Mouse (Mus musculus): ENCODE data around the gene Rasal1. TPM values are rescaled to one million over a fixed set of nuclear protein-coding genes. Genes with fewer than 3 reads are reported as not detected.

Rasal1 gene
- polyA plus RNA-seq, 1 experiment from 2014 or later, result not detected

- Histone ChIP-seq H3K27ac (ENCODE audit: low read depth, low read length) (no peak overlapping the region), H3K27me3 (ENCODE audit: control insufficient read depth, insufficient read depth, low read length) (no peaks in the 10 kb centered on the region), H3K4me1 (ENCODE audit: control insufficient read depth, insufficient read depth, low read length) (peaks cover 3% of the 10 kb centered on the region), H3K4me3 (ENCODE audit: low read depth, low read length) (no peak overlapping the region), H3K36me3 (ENCODE audit: control insufficient read depth, insufficient read depth, low read length) (peaks cover 31% of the 10 kb centered on the region), H3K9ac (ENCODE audit: low read length) (no peak overlapping the region), H3K4me2 (no peak overlapping the region), H3K9me3 (ENCODE audit: control insufficient read depth, low read length) (peaks cover 3% of the 10 kb centered on the region; the same call in 1 of the 2 replicates)
- 89% methylated on average over 12 of the region's 12 CpGs for WGBS
- no peak for ATAC-seq (ENCODE audit: low FRiP score)
- no peak for DNase-seq (ENCODE audit: low spot score, missing footprints)
These were observed 29.8 kb upstream of the Rasal1 start for GRCm38 (mm10) chr5:120618778-120619177.

- WGBS, result 19% methylated on average over 5 of the region's 5 CpGs
- H3K36me3 ChIP-seq (ENCODE audit: control insufficient read depth, insufficient read depth, low read length), result peaks cover 35% of the 10 kb centered on the region
- no peak for ATAC-seq (ENCODE audit: low FRiP score)
These were observed 29.4 kb upstream of the Rasal1 start for GRCm38 (mm10) chr5:120619201-120619600.

GRCm38 (mm10) chr5:120620375-120621077 lies 28.1 kb upstream of the Rasal1 start:
- DNase-seq (ENCODE audit: low spot score, missing footprints) (peak; percentile 99), ATAC-seq (ENCODE audit: low FRiP score) (peak; percentile 38)
- Histone ChIP-seq H3K9ac (ENCODE audit: low read length) (no peak overlapping the region), H3K9me3 (ENCODE audit: control insufficient read depth, low read length) (peaks cover 3% of the 10 kb centered on the region; the same call in 1 of the 2 replicates), H3K4me3 (ENCODE audit: low read depth, low read length) (no peak overlapping the region), H3K27me3 (ENCODE audit: control insufficient read depth, insufficient read depth, low read length) (no peaks in the 10 kb centered on the region), H3K4me2 (no peak overlapping the region), H3K36me3 (ENCODE audit: control insufficient read depth, insufficient read depth, low read length) (peaks cover 42% of the 10 kb centered on the region), H3K27ac (ENCODE audit: low read depth, low read length) (no peak overlapping the region), H3K4me1 (ENCODE audit: control insufficient read depth, insufficient read depth, low read length) (no peaks in the 10 kb centered on the region)
- 75% methylated on average over 18 of the region's 18 CpGs for WGBS

More at GRCm38 (mm10) chr5:120619201-120619600, 29.4 kb upstream of the Rasal1 start:
- peak; percentile 97 for DNase-seq (ENCODE audit: low spot score, missing footprints)
- H3K27me3 ChIP-seq (ENCODE audit: control insufficient read depth, insufficient read depth, low read length), result no peaks in the 10 kb centered on the region
- H3K4me2 ChIP-seq, result no peak overlapping the region
- H3K27ac ChIP-seq (ENCODE audit: low read depth, low read length), result no peak overlapping the region
- H3K9ac ChIP-seq (ENCODE audit: low read length), result no peak overlapping the region
- H3K4me3 ChIP-seq (ENCODE audit: low read depth, low read length), result no peak overlapping the region
- no peaks in the 10 kb centered on the region for H3K4me1 ChIP-seq (ENCODE audit: control insufficient read depth, insufficient read depth, low read length)
- H3K9me3 ChIP-seq (ENCODE audit: control insufficient read depth, low read length), result peaks cover 3% of the 10 kb centered on the region; the same call in 1 of the 2 replicates

GRCm38 (mm10) chr5:120621078-120621765 lies 27.4 kb upstream of the Rasal1 start:
- ATAC-seq (ENCODE audit: low FRiP score), result no peak
- Histone ChIP-seq H3K9me3 (ENCODE audit: control insufficient read depth, low read length) (no peaks in the 10 kb centered on the region), H3K27ac (ENCODE audit: low read depth, low read length) (no peak overlapping the region), H3K4me1 (ENCODE audit: control insufficient read depth, insufficient read depth, low read length) (no peaks in the 10 kb centered on the region), H3K27me3 (ENCODE audit: control insufficient read depth, insufficient read depth, low read length) (no peaks in the 10 kb centered on the region), H3K4me2 (no peak overlapping the region), H3K9ac (ENCODE audit: low read length) (no peak overlapping the region), H3K36me3 (ENCODE audit: control insufficient read depth, insufficient read depth, low read length) (peaks cover 38% of the 10 kb centered on the region), H3K4me3 (ENCODE audit: low read depth, low read length) (no peak overlapping the region)
- no peak for DNase-seq (ENCODE audit: low spot score, missing footprints)
- WGBS, result 92% methylated on average over 23 of the region's 23 CpGs

GRCm38 (mm10) chr5:120621846-120622197 lies 26.8 kb upstream of the Rasal1 start:
- Histone ChIP-seq H3K27ac (ENCODE audit: low read depth, low read length) (no peak overlapping the region), H3K9ac (ENCODE audit: low read length) (no peak overlapping the region), H3K27me3 (ENCODE audit: control insufficient read depth, insufficient read depth, low read length) (no peaks in the 10 kb centered on the region), H3K4me2 (no peak overlapping the region), H3K36me3 (ENCODE audit: control insufficient read depth, insufficient read depth, low read length) (peaks cover 38% of the 10 kb centered on the region), H3K4me3 (ENCODE audit: low read depth, low read length) (no peak overlapping the region), H3K9me3 (ENCODE audit: control insufficient read depth, low read length) (no peaks in the 10 kb centered on the region), H3K4me1 (ENCODE audit: control insufficient read depth, insufficient read depth, low read length) (no peaks in the 10 kb centered on the region)
- 92% methylated on average over 10 of the region's 10 CpGs for WGBS
- DNase-seq (ENCODE audit: low spot score, missing footprints), result no peak
- ATAC-seq (ENCODE audit: low FRiP score), result no peak

- 89% methylated on average over 5 of the region's 5 CpGs for WGBS
- Histone ChIP-seq H3K9me3 (ENCODE audit: control insufficient read depth, low read length) (no peaks in the 10 kb centered on the region), H3K4me3 (ENCODE audit: low read depth, low read length) (no peak overlapping the region), H3K9ac (ENCODE audit: low read length) (no peak overlapping the region), H3K27ac (ENCODE audit: low read depth, low read length) (no peak overlapping the region), H3K27me3 (ENCODE audit: control insufficient read depth, insufficient read depth, low read length) (no peaks in the 10 kb centered on the region), H3K4me1 (ENCODE audit: control insufficient read depth, insufficient read depth, low read length) (no peaks in the 10 kb centered on the region), H3K4me2 (no peak overlapping the region), H3K36me3 (ENCODE audit: control insufficient read depth, insufficient read depth, low read length) (peaks cover 39% of the 10 kb centered on the region)
- ATAC-seq (ENCODE audit: low FRiP score) (no peak), DNase-seq (ENCODE audit: low spot score, missing footprints) (no peak)
These were observed 26.3 kb upstream of the Rasal1 start for GRCm38 (mm10) chr5:120622198-120622851.

- Histone ChIP-seq H3K4me2 (no peak overlapping the region), H3K27me3 (ENCODE audit: control insufficient read depth, insufficient read depth, low read length) (no peaks in the 10 kb centered on the region), H3K36me3 (ENCODE audit: control insufficient read depth, insufficient read depth, low read length) (peaks cover 33% of the 10 kb centered on the region), H3K4me3 (ENCODE audit: low read depth, low read length) (no peak overlapping the region), H3K4me1 (ENCODE audit: control insufficient read depth, insufficient read depth, low read length) (no peaks in the 10 kb centered on the region), H3K9ac (ENCODE audit: low read length) (no peak overlapping the region), H3K9me3 (ENCODE audit: control insufficient read depth, low read length) (no peaks in the 10 kb centered on the region), H3K27ac (ENCODE audit: low read depth, low read length) (no peak overlapping the region)
- DNase-seq (ENCODE audit: low spot score, missing footprints), result no peak
- ATAC-seq (ENCODE audit: low FRiP score), result no peak
- 89% methylated on average over 10 of the region's 10 CpGs for WGBS
These were observed 24.2 kb upstream of the Rasal1 start for GRCm38 (mm10) chr5:120624427-120624826.

GRCm38 (mm10) chr5:120626399-120626798 lies 22.2 kb upstream of the Rasal1 start:
- Histone ChIP-seq H3K9ac (ENCODE audit: low read length) (no peak overlapping the region), H3K4me1 (ENCODE audit: control insufficient read depth, insufficient read depth, low read length) (no peaks in the 10 kb centered on the region), H3K27me3 (ENCODE audit: control insufficient read depth, insufficient read depth, low read length) (no peaks in the 10 kb centered on the region), H3K36me3 (ENCODE audit: control insufficient read depth, insufficient read depth, low read length) (peaks cover 20% of the 10 kb centered on the region), H3K27ac (ENCODE audit: low read depth, low read length) (no peak overlapping the region), H3K4me2 (no peak overlapping the region), H3K4me3 (ENCODE audit: low read depth, low read length) (no peak overlapping the region), H3K9me3 (ENCODE audit: control insufficient read depth, low read length) (no peaks in the 10 kb centered on the region)
- ATAC-seq (ENCODE audit: low FRiP score) (peak; percentile 54; the same call in 1 of the 2 replicates), DNase-seq (ENCODE audit: low spot score, missing footprints) (no peak)
- WGBS, result 29% methylated on average over 19 of the region's 19 CpGs

Data from midbrain, embryonic 11.5 days (tissue).